Mouse (Mus musculus) 3T3-L1 (cell line): Measurements from ENCODE around the gene Rpl36a-ps1.

ENCODE experiments used
- DNase-seq: peaks from one replicate; pipeline ENCODE4 v3.0.0-alpha.2; 2015; ENCODE audit warnings: low read depth, low spot score

The Rpl36a-ps1 gene

DNA sequence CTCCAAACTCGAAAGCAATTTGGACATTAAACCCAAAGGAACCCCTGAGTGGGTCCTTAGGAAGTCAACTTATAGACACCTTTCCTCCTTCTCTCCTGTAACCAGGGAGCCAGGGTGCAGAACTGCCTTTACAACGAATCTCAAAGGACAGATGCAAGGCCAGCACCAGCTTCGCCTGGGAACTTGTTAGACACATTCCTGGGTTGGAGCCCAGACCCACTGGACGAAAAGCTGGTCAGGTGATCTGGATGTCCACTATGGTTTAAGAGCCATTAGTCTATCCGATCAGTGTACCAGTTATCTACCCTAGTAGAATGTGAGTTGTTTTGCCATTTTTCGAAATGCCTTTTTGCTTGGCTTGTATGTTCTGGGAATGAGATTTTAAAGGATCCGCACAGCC is 41.7 kb downstream of the Rpl36a-ps1 start:
- DNase-seq, result no peak

DNA sequence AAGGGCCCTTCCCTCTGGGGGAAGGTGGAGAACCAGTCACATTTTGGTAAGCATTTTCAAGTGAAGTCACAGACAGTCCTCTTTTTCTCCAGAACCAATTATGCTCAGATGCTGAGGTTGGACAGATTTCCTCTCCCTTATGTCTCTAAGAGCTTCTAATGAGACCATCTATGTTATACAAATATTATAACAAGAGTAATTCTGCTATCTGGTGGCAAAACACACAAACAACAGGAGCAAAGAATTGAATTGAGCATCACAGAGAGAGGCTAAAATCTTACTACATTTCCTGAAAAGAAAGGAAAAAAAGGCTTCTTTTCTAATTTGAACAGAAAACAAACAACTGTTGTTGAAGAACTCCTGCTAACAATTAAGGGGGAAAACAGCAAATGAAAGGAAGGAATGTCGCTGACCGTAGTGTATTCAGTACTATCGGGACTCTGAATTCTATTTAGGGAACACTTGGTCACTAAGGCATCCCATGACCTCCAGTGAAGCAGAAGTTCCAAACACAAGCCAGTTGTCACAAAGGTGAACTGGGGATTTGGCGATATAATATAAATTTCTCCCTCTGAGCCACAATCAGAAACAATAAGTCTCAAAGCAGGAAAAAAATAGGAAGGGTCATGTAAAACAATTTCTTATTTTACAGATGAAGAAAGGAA is 42.4 kb downstream of the Rpl36a-ps1 start:
- DNase-seq, result peak; percentile 3
